Mouse (Mus musculus): ENCODE data around the gene Npy5r. TPM values are rescaled to one million over a fixed set of nuclear protein-coding genes. Genes with fewer than 3 reads are reported as not detected.

Npy5r gene
- not detected in 2 replicates for polyA plus RNA-seq (2015; fragmentation: Nextera tagmentation; extraction: Ambion mirVana)

DNA sequence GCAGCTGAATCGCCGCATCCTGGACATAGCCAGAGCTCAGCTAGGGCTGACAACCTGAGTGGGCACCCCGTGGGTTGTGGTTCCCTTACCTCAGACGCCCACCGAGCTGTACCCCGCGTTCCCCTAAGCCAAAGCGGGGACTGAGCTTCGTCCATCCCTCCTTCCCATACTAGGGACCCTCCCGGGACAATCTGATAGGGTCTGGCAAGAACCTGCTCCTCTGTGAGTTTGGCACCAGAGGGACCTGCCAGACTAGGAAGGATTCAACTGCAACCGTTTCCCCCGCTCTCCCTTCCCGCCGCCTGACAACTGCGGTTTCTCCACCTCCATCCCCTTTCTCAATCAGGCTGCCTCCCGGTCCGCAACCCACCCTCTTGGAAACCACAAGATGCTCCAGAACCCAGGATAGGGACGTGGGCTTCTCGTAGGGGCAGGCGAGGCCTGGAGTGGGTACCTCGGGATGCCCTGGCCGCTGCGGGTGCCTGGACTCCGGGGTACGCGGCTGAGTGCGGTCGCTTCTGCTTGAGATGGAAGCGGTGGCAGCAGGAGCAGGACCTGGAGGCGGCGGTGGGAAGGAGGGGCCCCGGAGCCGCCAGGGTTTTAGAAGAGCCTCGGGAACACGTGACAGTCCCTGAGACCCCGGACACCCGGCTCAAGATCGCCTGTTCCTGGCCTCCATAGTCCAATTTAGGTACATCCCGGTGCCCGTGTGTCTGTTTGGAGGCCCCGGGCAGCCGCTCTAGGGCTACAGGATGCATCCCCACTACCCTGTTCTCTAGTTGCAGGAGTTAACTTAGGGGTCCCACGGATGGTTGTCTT lies at the start of gene Npy5r:
Npy5r (minus strand) TSS at position 618 of the 819 bp plus-strand sequence.

DNA sequence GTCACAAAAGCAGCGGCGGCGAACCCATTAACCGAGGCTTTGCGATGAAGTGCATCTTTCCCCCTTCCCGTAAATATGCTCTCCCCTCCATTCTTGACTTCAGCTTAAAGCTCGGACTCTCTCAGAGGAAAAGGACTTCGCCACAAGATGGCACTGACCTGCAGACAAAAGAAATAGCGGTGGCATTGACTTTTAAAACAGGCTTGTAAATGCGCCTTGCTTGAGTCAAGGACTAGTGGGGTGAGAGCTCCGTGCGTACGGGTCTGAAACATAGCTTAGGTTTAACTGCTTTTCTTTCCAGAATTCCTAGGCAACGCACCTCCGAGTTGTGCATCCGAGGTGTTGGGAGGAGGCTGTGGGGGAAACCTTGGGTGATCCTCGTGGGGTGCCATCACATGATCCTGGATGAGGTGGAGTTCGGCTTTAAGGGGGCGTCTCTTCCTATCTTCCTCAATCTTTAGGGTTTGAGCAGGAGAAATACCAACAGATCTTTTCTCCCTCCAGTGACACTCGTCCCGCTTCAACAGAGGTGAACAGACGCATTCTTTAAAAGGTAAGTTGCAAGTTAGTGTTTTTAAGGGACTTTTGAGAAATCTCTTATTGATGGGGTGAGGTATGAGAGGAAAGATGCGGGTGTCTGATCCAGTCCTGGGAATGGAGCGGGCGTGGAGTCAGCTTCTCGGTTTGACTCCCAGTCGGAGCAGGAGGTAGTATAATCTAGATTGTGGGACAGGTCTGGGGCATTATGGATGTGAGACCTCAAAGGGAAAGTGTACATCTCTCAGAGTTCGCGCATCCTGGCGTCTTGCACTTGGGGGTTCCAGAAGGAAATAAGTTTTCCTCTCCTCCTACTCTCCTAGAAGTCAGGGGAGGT lies 9.3 kb upstream of the Npy5r start, which contains the start of gene Npy1r:
Npy1r (plus strand) TSS at position 223 of the 874 bp plus-strand sequence.

Other genes with a start within 250 kb of the Npy5r start
- 6.8 and 7.6 TPM in 2 replicates for gene Tma16, start 201.6 kb downstream of the Npy5r start, polyA plus RNA-seq (2015; fragmentation: Nextera tagmentation; extraction: Ambion mirVana)
- gene Tktl2, start 176.4 kb downstream of the Npy5r start, polyA plus RNA-seq (2015; fragmentation: Nextera tagmentation; extraction: Ambion mirVana), result not detected in 2 replicates
- gene Npy1r, start 9.1 kb upstream of the Npy5r start, polyA plus RNA-seq (2015; fragmentation: Nextera tagmentation; extraction: Ambion mirVana), result 0.62 and 1.1 TPM in 2 replicates
- gene Naf1, start 172.1 kb upstream of the Npy5r start, polyA plus RNA-seq (2015; fragmentation: Nextera tagmentation; extraction: Ambion mirVana), result 0.94 and 0.99 TPM in 2 replicates